Mouse (Mus musculus) neural tube, embryonic 11.5 days (tissue): ENCODE data around the gene Spop. TPM values are rescaled to one million over a fixed set of nuclear protein-coding genes. Genes with fewer than 3 reads are reported as not detected.

Experiments
- ATAC-seq: fragments of 200-750 bp; cut with Nextera tagmentation; 2 replicates; pipeline ENCODE4 v1.8.0; 2017; ENCODE audit warnings: moderate number of reproducible peaks, mild to moderate bottlenecking, moderate TSS enrichment, moderate library complexity; ENCODE audit not compliant: insufficient read depth, low FRiP score, low TSS enrichment
- DNase-seq: peaks from one replicate; pipeline ENCODE4 v3.0.0-alpha.2; 2015; ENCODE audit warnings: low spot score
- H3K27ac ChIP-seq: fragments of 300-500 bp; sonication (generic); 2 replicates; pipeline ENCODE4 v1.5.1; 2014; ENCODE audit warnings: low read depth, mild to moderate bottlenecking, low read length
- H3K27me3 ChIP-seq: fragments of 300-500 bp; sonication (generic); 2 replicates; pipeline ENCODE4 v1.6.1; 2014; ENCODE audit warnings: mild to moderate bottlenecking, low read length, mixed read lengths; ENCODE audit not compliant: control insufficient read depth, insufficient read depth
- H3K36me3 ChIP-seq: fragments of 300-500 bp; sonication (generic); 2 replicates; pipeline ENCODE4 v1.6.1; 2014; ENCODE audit warnings: mild to moderate bottlenecking, low read length, moderate library complexity, mixed read lengths; ENCODE audit not compliant: control insufficient read depth, insufficient read depth
- H3K4me1 ChIP-seq: fragments of 300-500 bp; sonication (generic); 2 replicates; pipeline ENCODE4 v1.6.1; 2014; ENCODE audit warnings: low read length, mixed read lengths; ENCODE audit not compliant: control insufficient read depth, insufficient read depth
- H3K4me2 ChIP-seq: fragments of 300-500 bp; sonication (generic); 2 replicates; pipeline ENCODE4 v1.6.1; 2014; ENCODE audit warnings: low read depth, mild to moderate bottlenecking, moderate library complexity
- H3K4me3 ChIP-seq: fragments of 300-500 bp; sonication (generic); 2 replicates; pipeline ENCODE4 v1.5.1; 2014; ENCODE audit warnings: low read depth, low read length
- H3K9ac ChIP-seq: fragments of 300-500 bp; sonication (generic); 2 replicates; pipeline ENCODE4 v1.6.1; 2014; ENCODE audit warnings: mild to moderate bottlenecking, low read length
- H3K9me3 ChIP-seq: fragments of 300-500 bp; sonication (generic); 2 replicates; pipeline ENCODE4 v1.6.1; 2016; ENCODE audit warnings: low read length; ENCODE audit not compliant: control insufficient read depth
- WGBS: fragments of 180-500 bp; shearing (Covaris S2); extraction: QIAGEN DNeasy Blood & Tissue Kit; methylation state at CpG from one replicate; pipeline ENCODE4 v1.1.7; 2014; 5-methylcytosine and 5-hydroxymethylcytosine counted together
- polyA plus RNA-seq: library from polyadenylated mRNA; unstranded; fragments of >200 nt; fragmentation: Nextera tagmentation; extraction: Ambion mirVana; gene quantifications from 2 replicates; pipeline ENCODE4 v1.2.1, GENCODE M21; 2014

Gene Spop
- polyA plus RNA-seq, 1 experiment from 2014 or later = 132 TPM

GRCm38 (mm10) chr11:95520456-95521072 lies 106.7 kb downstream of the Spop start:
- WGBS = 6% methylated on average over 27 of the region's 27 CpGs
- DNase-seq (peak; percentile 93), ATAC-seq (peak; percentile 54)
- Histone ChIP-seq H3K9me3 (no peaks in the 10 kb centered on the region), H3K27me3 (0 out of 2 replicates have a peak, but pooled peaks cover 3% of the 10 kb centered on the region), H3K4me2 (peak overlapping the region; percentile 25), H3K9ac (peak overlapping the region; percentile 47; the same call in 1 of the 2 replicates), H3K4me3 (no peak overlapping the region), H3K36me3 (no peaks in the 10 kb centered on the region), H3K27ac (no peak overlapping the region), H3K4me1 (peaks cover 18% of the 10 kb centered on the region)

GRCm38 (mm10) chr11:95521563-95521962 lies 107.7 kb downstream of the Spop start:
- 2% methylated on average over 13 of the region's 13 CpGs for WGBS
- no peaks in the 10 kb centered on the region for H3K36me3 ChIP-seq

GRCm38 (mm10) chr11:95527307-95527706 lies 113.4 kb downstream of the Spop start:
- Histone ChIP-seq H3K9ac (no peak overlapping the region), H3K9me3 (no peaks in the 10 kb centered on the region), H3K27ac (no peak overlapping the region), H3K27me3 (no peaks in the 10 kb centered on the region), H3K4me1 (no peaks in the 10 kb centered on the region), H3K36me3 (no peaks in the 10 kb centered on the region), H3K4me3 (no peak overlapping the region), H3K4me2 (no peak overlapping the region)
- DNase-seq (no peak), ATAC-seq (no peak)
- whole genome bisulfite sequencing = 90% methylated on average over 8 of the region's 8 CpGs

More at GRCm38 (mm10) chr11:95521563-95521962, 107.7 kb downstream of the Spop start:
- Histone ChIP-seq H3K27ac (no peak overlapping the region), H3K9ac (no peak overlapping the region; the same call in 1 of the 2 replicates), H3K4me2 (peak overlapping the region; percentile 31), H3K4me3 (no peak overlapping the region), H3K27me3 (no peaks in the 10 kb centered on the region), H3K4me1 (peaks cover 10% of the 10 kb centered on the region), H3K9me3 (no peaks in the 10 kb centered on the region)
- DNase-seq = peak; percentile 85
- ATAC-seq = 0 out of 2 replicates have a peak, but pooled peaks have one; percentile 36

GRCm38 (mm10) chr11:95528231-95528630 lies 114.4 kb downstream of the Spop start:
- DNase-seq (no peak), ATAC-seq (no peak)
- no peak overlapping the region for H3K4me2 ChIP-seq
- H3K9me3 ChIP-seq = no peaks in the 10 kb centered on the region
- no peak overlapping the region for H3K4me3 ChIP-seq
- H3K4me1 ChIP-seq = no peaks in the 10 kb centered on the region
- no peak overlapping the region for H3K27ac ChIP-seq
- H3K9ac ChIP-seq = no peak overlapping the region
- no peaks in the 10 kb centered on the region for H3K27me3 ChIP-seq
- no peaks in the 10 kb centered on the region for H3K36me3 ChIP-seq
- 82% methylated on average over 3 of the region's 3 CpGs for WGBS

GRCm38 (mm10) chr11:95532353-95533072 lies 118.6 kb downstream of the Spop start:
- Histone ChIP-seq H3K9me3 (no peaks in the 10 kb centered on the region), H3K27ac (no peak overlapping the region), H3K9ac (no peak overlapping the region), H3K27me3 (no peaks in the 10 kb centered on the region), H3K4me1 (no peaks in the 10 kb centered on the region), H3K4me3 (no peak overlapping the region), H3K4me2 (no peak overlapping the region), H3K36me3 (no peaks in the 10 kb centered on the region)
- WGBS = 76% methylated on average over 13 of the region's 13 CpGs
- DNase-seq (peak; percentile 8), ATAC-seq (no peak)

- DNase-seq (peak; percentile 91), ATAC-seq (0 out of 2 replicates have a peak, but pooled peaks have one; percentile 67)
- Histone ChIP-seq H3K27ac (no peak overlapping the region), H3K9me3 (no peaks in the 10 kb centered on the region), H3K36me3 (no peaks in the 10 kb centered on the region), H3K9ac (no peak overlapping the region), H3K4me1 (0 out of 2 replicates have a peak, but pooled peaks cover 3% of the 10 kb centered on the region), H3K4me3 (no peak overlapping the region), H3K4me2 (peak overlapping the region; percentile 17; the same call in 1 of the 2 replicates), H3K27me3 (no peaks in the 10 kb centered on the region)
- 22% methylated on average over 24 of the region's 24 CpGs for WGBS
Observed at GRCm38 (mm10) chr11:95533484-95534160, 119.7 kb downstream of the Spop start.

GRCm38 (mm10) chr11:95538378-95539104 lies 124.7 kb downstream of the Spop start:
- peak; percentile 35 for DNase-seq
- Histone ChIP-seq H3K27me3 (no peaks in the 10 kb centered on the region), H3K27ac (no peak overlapping the region), H3K4me1 (peaks cover 5% of the 10 kb centered on the region; the same call in 1 of the 2 replicates), H3K4me3 (no peak overlapping the region), H3K4me2 (no peak overlapping the region), H3K9me3 (no peaks in the 10 kb centered on the region), H3K36me3 (no peaks in the 10 kb centered on the region), H3K9ac (no peak overlapping the region)
- WGBS = 75% methylated on average over 15 of the region's 15 CpGs
- no peak for ATAC-seq

GRCm38 (mm10) chr11:95540637-95541385 lies 126.9 kb downstream of the Spop start:
- Histone ChIP-seq H3K9ac (no peak overlapping the region), H3K4me2 (no peak overlapping the region), H3K27ac (no peak overlapping the region), H3K27me3 (no peaks in the 10 kb centered on the region), H3K36me3 (no peaks in the 10 kb centered on the region), H3K4me3 (no peak overlapping the region), H3K9me3 (no peaks in the 10 kb centered on the region), H3K4me1 (peaks cover 5% of the 10 kb centered on the region; the same call in 1 of the 2 replicates)
- no peak for DNase-seq
- no peak for ATAC-seq
- 33% methylated on average over 18 of the region's 18 CpGs for WGBS
